Mouse (Mus musculus): ENCODE measurements around the gene Ankrd65. TPM values are rescaled to one million over a fixed set of nuclear protein-coding genes. Genes with fewer than 3 reads are reported as not detected.

The Ankrd65 gene
- total RNA-seq, 2 experiments from 2014 or later: not detected

DNA sequence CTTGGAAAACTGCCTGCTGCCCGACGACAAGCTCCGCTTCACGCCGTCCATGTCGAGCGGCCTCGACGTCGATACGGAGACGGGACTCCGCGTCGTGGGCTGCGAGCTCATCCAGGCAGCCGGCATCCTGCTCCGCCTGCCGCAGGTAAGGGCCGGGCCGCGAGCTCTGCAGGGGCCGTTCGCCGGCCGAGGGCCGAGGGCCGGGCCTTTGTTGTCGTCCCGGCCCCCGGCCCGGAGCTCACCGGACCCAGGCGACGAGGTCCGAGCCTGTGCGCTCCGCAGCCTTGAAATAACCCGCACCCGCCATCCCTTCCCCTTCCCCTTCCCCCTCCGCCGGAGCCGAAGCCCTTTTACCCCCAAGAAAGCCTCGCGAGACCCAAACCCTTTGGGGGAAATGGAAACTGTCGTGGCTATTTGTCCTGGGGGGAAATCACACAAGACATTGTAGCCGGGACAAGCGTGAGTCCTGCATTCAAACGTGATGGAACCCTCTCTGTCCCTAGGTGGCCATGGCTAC lies 22.5 kb downstream of the Ankrd65 start:
- DNase-seq: peak; percentile 57

DNA sequence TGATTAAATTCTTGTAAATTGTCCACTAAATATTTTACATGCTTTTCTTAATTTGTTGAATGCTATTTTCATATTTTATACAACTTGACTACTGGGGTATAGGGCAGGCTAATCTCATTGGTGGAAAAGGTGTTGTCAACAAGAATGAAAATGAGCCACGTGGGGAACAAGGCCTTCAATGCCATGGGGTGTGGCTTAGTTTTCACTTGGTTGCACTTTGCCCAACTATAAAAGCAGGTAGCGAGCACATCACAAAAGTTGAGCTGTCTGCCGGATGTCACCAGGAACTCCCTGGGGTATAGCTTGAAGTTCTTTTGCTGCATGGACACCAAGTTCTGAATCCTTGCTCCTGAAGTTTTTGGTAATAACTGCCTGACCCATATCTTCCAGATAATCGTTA lies 27.3 kb downstream of the Ankrd65 start:
- DNase-seq: no peak

DNA sequence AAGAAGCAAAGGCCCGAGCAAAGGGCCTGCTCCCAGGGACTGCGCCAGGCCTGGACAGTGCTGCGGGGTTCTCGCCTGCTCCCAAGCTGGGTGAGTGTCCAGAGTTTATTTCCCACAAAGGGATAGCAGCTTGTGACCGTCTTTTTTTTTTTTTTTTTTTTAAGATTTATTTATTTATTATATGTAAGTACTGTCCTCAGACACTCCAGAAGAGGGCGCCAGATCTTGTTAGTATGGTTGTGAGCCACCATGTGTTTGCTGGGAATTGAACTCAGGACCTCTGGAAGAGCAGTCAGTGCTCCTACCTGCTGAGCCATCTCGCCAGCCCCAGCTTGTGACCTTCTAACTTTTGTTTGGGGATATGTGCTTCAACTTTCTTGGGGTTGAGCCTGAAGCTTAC lies 30.8 kb downstream of the Ankrd65 start:
- DNase-seq: no peak

DNA sequence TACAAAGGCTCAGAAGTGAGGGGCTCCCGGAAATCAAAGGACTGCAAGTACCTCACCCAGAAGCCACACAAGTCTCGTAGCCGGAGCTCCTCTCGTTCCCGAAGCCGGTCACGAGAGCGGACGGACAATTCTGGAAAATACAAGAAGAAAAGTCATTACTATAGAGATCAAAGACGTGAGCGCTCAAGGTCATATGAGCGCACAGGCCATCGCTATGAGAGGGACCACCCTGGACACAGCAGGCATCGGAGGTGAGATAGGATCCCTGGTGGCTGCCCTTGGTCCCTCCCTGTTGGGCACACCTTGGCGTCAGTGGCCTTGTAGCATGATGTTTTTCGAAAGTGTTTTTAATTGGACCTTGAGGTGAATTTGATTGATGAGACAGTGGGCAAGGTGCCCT lies 33.2 kb downstream of the Ankrd65 start:
- DNase-seq: no peak

DNA sequence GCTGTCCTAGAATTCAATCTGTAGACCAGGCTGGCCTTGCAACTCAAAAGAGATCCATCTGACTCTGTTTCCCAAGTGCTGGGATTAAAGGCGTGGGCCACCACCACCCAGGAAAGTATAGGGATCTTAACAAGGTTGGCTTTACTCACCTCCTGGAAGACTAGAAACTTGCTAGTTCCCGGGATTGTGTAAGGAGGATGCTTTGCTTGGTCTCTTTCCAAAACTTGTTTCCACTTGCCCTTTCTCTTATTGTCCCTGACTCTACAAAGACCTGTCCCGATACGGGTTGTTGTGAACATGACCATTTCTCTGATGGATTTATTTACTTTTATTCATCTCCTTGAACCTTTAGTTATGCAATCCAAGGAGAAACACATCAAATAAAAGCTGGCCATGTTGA lies 39.6 kb downstream of the Ankrd65 start:
- DNase-seq: no peak

DNA sequence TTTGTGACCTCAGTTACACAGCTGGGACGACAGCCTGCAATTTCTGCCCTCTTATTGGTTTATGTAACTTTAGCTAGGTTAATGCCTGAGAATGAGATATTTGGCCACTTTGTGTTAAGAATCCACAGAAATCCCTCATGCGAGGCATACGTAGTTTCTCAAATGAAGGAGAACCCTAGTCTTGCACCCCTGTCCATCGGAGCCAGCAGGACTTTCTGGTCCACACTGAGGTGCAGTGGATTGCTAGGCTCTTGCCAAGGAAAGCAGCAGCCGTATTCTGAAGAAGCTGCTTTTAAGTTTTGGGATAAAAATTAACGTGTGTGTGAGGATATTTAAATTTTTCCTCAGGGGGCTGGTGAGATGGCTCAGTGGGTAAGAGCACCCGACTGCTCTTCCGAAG lies 40.4 kb downstream of the Ankrd65 start:
- no peak for DNase-seq

DNA sequence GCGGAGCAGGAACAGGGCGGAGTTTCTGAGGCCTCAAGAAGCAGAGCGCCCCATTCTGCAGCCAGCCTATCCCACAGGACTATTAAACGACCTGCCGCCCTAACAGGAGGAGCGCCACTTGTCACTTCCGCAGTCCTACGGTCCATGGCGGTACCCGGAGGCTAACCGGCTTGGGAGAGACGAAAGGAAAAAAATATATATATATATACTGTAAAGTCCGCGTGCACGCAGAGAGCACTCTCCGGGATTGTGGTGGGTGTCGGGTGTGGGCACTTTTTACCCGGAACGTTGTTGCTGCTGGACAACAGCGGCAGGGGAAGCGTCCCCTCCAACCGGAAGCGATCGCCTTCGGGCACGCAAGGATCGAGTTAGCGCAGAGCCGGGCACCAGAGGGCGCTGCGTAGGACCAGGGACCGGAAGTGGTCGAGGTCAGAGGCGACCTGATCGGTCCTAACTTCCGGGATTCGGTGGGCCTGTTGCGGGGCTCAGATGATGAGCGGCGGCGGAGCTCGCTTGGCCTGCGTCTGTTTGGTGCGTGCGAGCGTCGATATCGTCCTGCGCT lies 41.0 kb downstream of the Ankrd65 start, which contains the start of gene Aurkaip1:
Gene Aurkaip1 (plus strand): TSS at position 68 of the 562 bp plus-strand sequence.
- DNase-seq: peak; percentile 97

DNA sequence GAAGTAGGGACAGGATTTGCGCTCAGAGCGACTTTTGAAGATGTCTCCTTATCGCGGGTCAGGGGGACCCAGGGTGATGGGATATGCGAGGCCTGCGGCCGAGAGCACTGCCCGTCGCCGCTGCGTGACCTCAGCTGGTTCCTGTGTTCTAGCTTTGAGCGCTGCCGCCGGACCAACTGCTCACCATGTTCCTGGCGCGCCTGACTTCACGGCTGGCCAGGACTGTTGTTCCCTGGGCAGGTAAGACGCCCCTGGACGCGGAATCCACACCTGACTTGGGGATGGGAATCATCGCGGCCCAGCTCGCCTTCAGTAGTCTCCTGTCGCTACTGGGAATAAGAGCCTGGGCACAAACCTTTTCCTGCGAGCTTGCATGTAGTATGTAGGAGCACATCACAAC lies 41.6 kb downstream of the Ankrd65 start:
- DNase-seq: peak; percentile 54

DNA sequence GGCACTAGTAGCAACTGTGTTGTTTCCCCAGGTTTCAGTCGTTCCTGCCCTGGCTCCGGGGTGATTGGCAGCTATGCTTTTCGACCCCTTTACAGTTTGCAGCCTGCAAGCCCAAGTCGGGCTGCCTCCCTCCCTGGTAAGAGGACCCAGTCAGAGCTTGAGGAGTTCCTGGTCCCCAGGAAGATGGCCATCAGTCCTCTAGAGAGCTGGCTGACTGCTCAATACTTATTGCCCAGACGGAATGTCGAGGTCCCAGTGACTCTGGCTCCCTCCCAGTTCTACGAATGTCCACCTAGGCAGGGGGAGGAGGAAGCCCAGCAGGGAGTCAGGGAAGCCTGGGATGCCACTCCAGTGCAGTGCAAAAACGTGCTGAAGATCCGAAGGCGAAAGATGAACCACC lies 42.1 kb downstream of the Ankrd65 start:
- no peak for DNase-seq

DNA sequence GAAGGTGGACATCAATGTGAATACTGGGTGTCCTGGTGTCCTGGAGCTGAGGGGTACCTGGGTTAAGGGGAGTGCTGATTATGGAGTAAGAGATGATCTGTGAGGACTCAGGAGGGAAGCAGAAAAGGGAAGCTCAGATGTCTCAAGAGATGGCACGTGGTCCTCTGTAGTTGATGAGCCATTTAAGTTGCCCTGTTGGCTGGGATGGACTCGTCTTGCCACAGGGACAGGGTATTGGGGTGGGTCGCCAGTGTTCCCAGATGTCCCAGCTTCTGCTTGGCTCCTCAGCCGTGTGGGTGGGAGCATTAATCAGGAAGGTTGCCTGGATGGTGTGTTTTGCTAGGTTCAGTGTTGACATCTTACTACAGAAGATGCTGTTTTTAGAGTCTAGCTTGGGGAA lies 43.0 kb downstream of the Ankrd65 start:
- no peak for DNase-seq

DNA sequence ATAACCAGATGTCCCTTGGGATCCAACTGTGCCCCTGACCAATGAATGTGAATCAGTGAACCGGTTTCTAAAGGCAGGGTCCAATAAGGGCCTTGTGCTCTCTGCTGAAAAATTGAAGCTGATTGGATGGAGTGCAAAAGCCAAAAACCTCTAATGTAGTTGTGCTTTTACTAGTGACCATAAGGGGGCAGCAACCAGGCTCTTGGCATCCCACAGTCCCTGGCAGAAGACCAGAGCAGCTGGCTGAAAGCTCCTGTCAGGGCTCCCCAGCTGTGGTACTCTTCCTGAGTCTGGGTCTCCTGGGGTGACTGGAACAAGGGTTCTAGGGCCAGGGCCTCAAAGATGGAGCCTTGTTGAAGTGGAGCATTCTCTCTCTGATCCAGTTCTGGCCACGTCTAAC lies 43.6 kb downstream of the Ankrd65 start:
- DNase-seq: peak; percentile 89

DNA sequence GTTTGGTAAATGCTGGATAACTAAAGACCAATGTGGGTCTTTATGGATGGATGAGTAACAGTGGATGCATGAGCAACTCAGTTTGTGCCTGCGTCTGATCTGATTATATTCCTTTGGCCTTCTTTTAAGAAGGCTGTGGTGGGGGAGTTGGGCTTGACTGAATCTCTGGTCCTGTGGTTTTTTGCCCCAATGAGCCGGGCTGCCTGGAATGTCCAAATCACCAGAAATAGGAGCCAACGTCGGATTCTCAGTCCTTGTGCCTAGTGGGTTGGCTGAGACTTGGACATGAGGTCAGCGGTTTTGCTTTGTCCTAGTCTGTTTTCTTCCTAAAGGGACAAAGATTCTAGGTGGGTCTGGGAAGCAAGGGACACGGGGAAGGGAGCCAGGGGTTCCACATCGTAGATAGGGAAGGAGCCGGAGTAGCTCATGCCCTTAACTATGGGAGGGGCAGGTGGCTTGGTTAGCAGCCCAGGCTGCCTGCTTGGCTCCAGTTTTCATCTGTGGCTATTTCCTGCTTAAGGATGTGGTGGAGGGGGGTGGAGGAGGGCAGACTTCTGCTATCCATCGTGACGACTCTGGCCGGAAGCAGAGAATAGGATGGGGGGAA lies 47.3 kb downstream of the Ankrd65 start:
- DNase-seq: no peak

DNA sequence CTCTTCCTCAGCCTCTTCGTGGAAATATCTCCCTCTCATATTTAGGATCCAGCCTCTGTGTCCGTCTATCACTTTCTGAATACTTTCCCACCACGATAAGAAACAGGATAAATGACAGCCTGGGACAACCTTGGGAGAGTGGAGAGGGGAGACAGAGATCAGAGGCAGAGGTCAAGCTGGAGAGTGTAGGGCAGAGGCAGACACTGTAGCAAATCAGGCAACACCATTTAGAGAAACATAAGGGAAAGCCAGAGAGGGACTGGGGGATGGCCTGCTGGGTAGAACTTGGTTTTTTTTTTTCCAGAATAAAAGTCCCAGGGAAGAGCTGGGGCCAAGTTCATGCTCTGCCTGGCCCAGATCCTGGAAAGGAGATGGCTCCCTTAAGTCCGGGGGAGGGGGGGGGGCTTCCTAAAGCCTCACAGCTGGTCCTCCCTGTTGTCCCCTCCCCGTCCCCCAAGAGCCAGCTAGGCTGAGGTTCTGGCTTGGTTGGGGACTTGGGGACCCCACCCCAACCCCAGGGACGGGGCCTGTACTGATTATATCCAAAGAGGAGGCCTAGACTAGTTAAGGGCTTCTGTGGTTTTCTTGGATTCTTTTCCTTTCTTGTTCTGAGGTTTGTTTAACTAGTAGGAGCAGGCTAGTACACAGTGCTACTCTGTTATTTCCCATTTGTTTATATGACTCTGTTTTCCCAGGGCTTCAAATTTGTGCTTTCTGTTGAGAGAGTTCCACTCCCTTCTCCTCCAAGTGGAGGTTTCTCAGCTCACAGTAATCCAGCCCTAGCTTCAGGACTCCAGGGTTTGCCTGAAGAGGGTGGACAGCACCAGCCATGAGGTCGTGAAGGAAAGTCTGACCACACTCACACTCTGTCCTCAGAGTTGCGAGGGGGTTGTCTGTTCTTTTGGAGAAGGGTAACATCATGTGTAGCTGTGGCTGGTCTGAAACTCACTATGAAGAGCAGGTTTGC lies 48.2 kb downstream of the Ankrd65 start:
- no peak for DNase-seq

DNA sequence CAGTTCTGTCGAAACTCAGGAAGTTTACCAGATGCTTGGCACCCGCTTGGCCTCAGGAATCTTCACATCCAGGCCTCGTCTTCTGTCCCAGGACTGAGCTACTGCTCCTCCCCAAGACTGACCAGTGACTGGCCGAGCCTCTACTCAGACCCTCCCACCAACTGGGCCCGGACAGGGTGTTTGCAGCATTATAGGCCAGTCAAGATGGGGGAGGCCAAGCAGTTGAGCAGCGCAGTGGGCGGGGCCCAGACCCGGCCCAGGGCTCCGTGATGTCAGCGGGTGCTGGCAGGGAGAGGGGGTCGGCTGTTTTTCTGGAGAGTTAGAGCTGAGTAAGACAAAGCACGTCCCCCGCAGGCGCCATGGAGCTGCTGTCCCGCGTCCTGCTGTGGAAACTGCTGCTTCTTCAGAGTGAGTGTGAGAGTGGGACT lies 49.3 kb downstream of the Ankrd65 start, which contains the start of gene Mxra8:
Gene Mxra8 (plus strand): TSS at position 198 of the 428 bp plus-strand sequence.
- DNase-seq: peak; percentile 86

DNA sequence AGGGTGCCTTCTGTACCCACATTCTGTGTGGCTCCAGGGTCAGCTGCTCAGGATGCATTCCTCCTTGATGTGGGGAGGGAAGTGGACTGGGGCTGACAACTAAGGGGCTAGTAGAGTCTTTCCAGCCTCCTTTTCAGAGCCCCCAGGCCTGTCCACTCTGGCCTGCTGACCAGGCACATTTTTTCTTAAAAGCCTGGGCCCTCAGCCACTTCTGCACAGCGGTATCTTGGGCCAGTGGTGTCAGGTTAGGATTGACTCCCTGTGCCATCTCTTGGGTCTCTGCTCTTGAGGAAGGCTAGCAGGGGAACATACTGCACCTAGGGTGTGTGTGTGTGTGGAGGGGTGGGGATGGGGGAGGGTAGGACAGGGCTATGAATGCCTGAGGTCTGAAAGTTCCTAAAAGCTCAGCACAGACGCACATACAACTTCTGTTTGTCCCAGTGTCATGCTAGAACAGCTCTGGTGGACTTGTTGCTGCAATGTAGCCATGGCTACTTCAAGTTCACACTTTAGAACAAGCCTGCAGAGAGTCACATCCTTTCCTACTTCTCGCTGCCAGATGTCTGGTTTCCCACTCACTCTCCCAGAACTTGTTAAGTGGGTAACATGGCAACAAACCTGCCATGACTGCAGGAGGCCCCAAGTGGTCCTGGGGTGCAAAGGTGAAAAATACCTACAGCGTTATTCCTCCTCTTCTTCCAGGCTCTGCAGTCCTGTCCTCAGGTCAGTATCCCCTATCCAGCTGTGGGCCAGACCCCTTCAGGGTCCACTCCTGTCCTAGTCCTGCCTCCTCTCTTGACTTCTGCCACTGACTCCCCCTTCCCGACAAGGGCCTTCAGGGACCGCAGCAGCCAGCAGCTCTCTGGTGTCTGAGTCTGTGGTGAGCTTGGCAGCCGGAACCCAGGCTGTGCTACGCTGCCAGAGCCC lies 50.1 kb downstream of the Ankrd65 start:
- no peak for DNase-seq

DNA sequence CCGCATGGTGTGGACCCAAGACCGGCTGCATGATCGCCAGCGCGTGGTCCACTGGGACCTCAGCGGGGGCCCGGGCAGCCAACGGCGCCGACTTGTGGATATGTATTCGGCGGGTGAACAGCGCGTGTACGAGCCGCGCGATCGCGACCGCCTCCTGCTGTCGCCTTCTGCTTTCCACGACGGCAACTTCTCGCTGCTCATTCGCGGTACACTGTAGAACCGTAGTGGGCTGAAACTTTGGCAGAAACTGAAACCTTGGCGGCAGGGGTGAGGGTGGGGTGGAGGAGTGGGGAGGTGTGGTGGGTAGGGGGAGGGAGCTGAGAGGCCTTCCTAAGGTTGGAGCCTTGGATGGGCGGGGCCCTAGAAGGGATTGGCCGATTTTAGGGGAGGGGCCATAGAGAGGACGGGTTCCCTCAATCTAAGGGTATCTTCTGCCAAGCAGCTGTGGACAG lies 50.8 kb downstream of the Ankrd65 start:
- peak; percentile 75 for DNase-seq

DNA sequence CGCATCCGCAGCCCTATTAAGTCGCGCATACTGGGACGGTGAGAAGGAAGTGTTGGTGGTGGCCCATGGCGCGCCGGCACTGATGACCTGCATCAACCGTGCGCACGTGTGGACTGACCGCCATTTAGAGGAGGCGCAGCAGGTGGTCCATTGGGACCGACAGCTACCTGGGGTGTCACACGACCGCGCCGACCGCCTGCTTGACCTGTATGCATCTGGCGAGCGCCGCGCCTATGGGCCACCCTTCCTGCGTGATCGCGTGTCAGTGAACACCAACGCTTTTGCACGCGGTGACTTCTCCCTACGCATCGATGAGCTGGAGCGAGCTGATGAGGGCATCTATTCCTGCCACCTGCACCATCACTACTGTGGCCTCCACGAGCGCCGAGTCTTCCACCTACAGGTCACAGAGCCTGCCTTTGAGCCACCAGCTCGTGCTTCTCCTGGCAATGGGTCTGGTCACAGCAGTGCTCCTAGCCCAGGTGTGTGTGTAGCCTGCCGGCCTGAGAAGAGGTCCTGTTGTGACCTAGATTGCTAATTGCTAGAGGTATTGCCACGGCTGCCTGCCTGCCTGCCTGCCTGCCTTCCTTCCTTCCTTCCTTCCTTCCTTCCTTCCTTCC lies 51.5 kb downstream of the Ankrd65 start:
- DNase-seq: no peak

DNA sequence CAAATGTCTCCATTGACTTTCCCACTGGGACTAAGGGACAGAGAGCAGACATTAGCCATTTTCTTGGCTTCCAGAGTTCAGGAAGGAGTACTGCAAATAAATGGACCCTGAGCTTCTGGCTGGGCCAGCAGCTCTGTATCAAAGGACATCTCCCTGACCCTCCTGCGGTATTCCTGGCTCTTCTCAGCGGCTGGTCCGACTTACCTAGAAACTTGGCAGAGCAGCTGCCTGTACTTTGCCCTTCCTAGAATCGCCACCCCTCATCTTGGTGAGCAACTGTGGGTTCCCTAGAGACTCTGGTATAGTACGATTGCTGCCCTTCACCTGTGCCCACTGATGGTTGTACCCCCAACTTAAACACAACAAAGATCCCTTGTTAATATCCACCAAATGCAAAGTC lies 53.0 kb downstream of the Ankrd65 start:
- no peak for DNase-seq

DNA sequence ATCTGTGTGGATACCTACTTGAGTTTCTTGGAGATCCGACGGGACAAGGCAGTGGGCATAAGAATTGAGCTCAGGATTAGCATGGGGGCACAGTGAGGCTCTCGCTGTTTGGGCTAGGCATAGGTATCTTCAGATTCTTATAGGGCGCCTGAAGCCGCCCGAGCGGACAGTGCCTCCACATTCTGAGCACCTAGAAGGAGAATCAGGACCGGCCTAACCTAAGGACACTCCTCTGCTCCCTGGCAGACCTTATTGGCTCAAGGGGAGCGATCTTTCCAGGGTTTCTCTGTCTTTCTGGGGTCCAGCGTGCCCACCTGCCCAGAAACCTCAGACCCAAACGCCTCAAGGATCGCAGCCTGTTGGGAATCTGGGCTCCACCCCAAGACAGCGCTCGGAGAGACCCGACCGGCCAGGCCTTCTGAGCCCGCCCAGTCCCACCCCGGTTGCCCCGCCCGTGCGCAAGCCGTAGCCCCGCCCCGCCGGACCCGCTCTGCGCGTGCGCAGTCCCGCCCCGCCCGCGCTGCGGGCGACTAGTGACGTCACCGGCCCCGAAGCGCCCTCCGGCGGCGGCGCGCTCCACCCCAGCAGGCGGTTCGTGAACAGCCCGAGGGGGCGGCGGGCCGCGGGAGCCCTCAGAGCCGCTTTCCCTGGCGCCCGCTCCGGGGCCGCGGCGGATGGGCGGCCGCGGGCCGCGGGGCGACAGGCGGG lies 56.8 kb downstream of the Ankrd65 start, which contains the start of gene Dvl1:
Gene Dvl1 (plus strand): TSS at position 532 of the 708 bp plus-strand sequence.
- peak; percentile 99 for DNase-seq

Measured in adrenal gland, postnatal 10 days (tissue).